Mouse (Mus musculus) megakaryocyte, embryonic 14.5 days (primary cell): ENCODE measurements around the gene Nfkbie.

ENCODE experiments used
- FLI1 ChIP-seq: IDR thresholded peaks from 2 replicates; pipeline ENCODE4 v1.6.1; 2012; ENCODE audit warnings: low read length, inconsistent platforms, mixed read lengths
- GATA1 ChIP-seq: IDR thresholded peaks from 3 replicates; pipeline ENCODE4 v1.6.1; 2012; ENCODE audit warnings: mixed read lengths, low read length, inconsistent platforms, borderline replicate concordance

DNA sequence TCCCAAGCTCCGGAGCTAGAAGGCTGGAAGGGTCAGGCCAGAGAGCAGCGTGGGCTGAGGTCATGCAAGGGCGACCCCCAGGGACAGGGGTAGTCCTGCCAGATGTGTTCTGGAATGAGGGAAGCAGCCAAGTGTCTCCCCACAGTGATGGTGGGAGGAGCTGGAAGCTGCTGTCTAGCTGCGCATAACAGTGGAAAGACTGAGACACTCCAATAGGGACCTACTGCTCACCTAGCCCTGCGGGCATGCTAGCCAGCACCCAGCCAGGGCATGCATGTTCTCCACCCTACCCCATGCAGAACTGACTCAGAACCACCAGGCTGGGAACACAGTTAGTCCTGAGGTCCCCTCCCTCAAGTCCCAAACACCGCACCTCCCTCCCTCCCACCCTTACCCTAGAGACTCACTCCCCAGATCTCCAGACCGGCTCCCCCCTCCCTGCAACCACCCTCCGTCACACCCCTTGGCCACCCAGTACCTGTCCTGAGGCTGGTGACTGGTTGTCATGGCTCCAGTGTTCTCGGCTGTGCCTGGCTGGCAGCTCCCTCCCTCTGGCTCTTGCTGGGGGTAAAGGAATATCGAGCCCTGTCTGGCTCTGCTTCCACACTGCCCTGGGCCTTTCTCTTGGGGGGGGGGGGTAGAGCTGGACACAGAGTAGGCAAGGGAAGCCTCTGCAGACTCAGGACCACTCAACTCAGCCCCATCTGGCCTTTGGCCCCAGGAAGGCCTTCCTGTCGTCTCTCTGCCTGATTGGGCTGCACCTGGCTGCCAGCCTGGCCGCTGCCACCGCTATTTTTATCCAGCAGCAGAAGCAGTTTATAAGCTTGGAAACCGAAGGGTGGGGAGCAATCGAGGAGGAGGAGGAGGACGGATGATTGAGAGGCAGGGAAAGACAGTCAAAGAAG lies 36.5 kb downstream of the Nfkbie start:
- TF ChIP-seq GATA1 (no peak), FLI1 (no peak)
